Mouse (Mus musculus) urinary bladder, postnatal 4 days (tissue): ENCODE results near the gene Egr4.

Experiments
- DNase-seq, 2 experiments: peaks; one replicate each; pipeline ENCODE4 v3.0.0; 2021 to 2022; ENCODE audit warnings: low spot score in 2 of 2

The Egr4 gene

DNA sequence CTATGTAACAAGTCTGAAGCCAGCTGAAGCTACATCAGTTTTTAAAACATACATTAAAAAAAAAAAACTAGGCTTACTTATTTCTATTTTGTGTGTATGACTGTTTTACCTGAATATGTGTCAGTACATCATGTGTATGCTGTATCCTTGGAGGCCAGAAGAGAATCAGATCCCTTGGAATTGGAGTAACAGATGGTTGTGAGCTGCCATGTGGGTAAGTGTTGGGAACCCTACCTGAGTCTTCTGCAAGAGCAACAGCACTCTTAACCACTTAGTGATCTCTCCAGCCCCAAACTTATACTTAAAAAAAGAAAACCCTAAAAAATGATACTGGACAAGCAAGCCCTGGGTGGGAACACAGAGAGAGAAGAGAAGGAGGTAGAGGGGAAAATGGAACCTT lies 16.4 kb downstream of the Egr4 start:
- DNase-seq = no peak

DNA sequence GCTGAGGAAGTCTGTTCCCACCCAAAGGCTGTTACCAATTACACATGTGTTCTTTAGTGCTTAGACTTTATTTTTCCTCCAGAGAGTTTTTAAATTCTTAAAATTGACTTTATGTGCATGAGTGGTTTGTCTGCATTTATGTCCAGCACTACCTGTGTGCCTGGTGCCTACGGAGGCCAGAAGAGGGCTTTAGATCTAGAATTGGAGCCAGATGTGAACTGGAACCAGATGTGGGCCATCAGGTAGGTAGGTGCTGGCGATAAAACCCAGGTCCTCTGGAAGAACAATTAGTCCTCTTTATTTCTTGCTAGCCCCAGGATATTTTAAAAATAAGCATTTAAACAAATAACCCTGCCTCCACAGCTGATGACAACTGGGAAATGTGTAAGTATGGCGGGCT lies 21.8 kb downstream of the Egr4 start:
- no peak for DNase-seq

DNA sequence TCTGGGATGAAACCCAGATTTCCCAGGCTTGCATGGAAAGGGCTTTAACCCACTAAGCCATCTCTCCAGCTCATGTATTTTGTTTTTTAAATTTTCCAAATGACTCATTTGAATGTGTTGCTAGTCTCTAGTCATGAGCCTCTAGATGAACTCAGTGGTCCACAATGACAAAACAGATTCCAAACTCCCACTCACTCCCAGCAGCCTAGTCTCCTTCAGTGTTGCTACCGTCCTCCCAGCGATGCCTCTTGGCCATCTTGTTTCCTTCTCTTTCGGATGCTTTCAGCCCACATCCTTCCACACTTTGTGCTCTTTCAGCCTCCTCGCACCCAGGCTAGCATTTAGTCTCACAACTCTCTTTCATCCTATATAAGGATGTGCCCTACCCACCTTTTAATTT lies 23.1 kb downstream of the Egr4 start:
- no peak for DNase-seq

DNA sequence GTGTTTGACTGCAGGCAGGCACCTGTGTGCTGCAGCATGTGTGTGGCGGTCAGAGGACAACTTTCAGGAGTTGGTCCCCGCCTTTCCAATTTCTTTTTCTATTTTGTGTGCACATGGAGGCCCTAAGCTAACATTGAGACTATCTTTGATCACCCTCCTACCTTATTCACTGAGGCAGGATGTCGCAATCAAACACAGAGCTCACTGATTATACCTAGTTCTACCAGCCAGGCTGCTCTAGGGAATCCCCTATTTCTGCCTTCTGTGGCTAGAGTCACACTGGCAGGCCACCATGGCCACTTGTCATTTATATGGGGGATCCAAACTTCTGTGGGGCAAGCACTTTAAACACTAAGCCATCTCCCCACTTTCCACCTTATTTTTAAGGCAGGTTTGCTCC lies 23.7 kb downstream of the Egr4 start:
- DNase-seq = no peak

DNA sequence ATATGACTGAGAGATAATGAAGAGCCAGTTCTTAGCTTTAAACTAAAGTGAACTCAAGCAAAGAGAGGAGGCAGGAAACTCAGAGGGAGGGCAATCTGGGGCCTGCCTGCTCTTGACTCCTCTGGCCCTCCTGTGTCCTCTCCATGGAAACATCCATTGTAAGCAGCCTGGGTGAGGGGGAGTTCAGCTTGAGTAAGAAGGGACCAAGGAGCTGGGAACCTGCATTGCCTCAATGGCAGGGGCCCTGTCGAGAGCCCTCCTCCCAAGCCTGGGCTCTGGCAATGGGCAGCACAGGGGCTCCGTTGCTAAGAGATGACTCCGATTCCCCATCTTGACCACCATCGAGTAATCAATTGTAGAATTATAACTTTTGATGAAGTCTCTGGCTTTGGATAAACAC lies 24.9 kb downstream of the Egr4 start:
- no peak for DNase-seq

DNA sequence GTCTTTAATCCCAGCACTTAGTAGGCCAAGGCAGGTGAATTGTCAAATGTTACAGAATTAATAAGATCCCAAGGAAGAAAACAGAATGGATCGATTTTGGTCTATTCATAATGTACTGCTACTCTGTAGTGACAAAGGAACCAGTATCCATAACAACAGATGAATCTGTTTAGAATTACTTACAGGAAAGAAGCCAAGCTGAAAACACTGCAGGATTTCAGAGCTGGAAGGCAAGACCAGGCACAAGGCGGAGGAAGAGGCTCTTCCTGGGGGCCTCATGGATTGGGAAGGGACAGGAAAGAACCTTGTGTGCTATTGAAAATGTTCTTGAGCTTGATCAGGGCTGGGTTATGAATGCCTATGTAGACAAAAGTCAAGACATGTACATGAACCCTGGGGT lies 27.7 kb downstream of the Egr4 start:
- DNase-seq = no peak

DNA sequence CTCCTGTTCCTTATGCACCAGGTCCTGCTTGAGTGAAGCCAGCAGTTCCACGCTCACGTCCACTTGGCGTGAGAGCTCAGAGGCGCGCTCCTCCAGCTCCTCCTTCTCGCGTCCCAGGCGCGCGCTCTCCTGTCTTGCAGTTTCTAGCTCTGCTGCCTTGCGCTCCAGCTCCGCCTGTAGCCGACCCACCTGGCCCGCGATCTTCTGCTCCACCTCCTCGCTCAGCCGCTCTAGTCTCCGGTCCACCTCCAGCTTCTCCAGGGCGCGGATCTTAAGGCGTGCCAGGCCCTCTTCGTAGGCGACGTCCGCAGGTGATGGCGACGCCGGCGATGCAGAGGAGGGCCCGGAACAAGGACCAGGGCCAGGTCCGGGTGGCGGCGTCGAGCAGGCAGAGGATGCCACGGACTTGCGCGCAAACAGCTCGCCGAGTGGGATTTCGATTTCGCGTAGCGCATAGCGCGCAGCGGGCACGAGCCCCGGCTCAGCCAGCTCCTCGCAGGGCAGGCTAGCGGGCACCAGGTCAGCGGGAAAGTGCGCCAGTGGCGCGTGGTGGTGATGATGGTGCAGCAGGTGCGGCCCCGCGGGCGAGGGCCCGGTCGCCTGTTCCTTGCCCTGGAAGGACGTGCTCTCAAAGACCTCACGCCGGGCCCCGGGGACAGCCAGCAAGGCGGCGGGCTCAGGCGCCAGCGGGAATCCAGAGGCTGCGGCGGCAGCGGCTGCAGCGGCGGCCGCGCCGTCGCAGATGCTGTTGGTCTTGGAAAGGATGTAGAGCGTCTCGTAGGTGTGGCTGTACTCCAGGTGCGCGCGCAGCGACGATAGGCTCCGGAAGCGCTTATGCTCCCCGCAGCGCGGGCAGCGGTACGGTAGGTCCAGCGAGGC lies 29.3 kb downstream of the Egr4 start:
- DNase-seq = no peak

DNA sequence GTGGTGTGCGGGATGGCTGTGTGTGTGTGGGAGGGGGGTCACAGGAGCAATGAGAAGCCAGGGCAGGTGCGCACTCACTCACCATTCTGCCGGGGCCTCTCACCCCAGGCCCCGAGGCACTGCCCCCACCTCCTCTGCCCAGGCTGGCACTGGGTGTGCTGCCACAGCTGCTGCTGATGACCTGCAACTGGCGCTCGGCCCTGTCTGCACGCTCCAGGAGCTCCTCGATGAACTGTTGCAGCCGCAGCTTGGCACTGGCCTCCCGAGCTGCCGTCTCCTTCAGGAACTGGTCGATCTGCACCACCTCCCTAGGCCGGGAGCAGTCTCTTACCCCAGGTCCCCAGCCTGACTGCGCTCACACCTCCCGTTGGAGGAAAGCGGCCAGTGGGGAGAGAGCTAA lies 32.7 kb downstream of the Egr4 start:
- DNase-seq = no peak

DNA sequence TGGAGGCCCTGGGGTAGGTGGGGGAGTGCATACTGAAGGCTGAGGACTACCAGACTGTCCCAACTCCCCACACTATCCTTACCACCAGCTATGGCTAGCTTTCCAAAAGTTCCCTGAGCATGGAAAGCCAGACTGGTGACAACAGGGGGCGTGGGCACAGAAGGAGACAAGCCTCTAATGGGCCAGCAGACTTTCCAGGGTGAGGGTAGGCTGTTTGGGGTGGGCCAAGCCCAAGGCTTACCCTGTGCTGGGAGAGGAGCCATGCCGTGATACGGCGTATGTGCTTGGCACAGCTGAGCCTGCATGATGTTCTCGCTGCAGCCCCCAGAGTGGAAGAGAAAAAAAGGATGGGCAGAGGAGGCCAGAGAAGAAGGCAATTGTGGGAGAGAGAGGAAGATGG lies 33.4 kb downstream of the Egr4 start:
- DNase-seq = no peak

DNA sequence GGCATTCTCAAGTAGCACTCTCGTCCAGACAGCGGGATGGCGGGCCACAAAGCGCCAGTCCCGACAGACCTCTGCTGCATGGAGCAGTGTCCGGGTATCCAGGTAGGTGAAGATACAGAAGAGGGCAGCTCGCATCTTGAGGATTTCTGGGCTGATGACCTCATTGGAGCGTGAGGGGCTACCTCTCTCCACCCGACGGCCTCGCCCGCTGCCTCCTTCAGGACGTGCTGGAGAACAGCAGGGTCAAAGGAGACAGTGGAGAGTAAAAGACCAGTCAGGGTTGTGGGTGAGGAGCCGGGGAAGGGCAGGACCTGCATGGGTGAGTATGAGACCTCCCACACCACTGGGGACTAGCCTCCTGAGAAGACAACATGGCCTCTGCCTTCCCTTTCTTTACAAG lies 35.0 kb downstream of the Egr4 start:
- no peak for DNase-seq

DNA sequence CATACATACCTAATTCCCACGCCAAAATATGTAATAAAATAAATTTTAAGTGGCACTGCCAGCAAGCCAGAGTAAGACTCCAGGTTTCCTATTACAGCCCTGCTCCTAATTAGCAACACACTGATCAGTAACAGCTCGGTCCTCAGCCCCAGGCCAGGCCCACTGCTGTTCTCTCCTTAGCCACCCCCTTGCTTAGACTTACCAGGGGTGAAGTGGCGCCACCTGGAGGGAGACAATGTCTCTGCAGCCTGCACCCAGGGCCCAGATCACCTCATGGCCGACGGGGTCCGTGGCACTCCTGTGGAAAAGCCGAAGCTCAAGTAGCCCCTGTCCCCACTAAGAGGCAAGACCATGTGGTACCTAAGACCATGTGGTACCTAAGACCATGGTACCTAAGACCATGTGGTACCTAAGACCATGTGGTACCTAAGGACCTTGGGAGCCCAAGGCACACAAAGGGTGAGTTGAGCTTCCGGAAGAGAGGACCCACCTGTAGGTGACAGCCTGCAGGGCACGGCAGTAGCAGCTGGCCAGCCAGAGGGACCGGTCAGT lies 35.9 kb downstream of the Egr4 start:
- DNase-seq = no peak

DNA sequence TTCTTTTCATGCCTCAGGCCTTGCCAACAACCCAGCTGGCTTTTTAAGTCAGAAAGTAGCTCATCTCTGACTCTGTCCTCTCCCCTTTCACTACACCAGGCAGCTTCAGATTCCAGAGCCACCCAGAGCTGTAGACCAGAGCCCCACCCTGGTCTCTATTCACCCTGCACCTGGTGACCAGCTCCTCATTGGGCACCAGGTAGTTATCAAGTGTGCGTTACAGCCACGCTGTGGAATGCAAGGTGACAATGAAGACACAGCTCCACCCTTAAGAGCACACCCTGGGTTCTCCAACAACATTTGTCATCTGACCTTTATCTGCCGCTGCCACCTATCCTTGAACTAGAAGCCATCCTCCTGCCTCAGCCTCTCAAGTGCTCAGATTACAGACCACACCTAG lies 37.8 kb downstream of the Egr4 start:
- no peak for DNase-seq

DNA sequence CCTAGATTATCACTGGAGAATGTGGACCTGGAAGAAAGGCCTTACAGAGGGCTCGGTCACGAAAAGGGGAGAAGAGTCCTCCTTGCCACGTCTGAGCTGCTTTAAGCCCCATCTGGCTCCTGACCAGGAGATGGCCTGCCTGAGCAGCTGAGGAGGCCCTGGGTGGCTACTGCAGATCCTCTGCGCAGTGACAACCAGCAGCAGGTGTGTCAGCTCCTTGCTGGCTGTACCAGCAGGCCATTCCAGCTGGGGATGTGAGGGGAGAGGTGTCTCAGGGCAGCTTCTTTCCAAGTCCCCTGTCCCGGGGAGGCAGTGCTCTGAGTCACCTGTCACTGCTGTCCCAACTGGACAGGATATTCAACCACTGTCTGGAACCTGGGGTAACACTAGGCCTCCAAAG lies 40.8 kb downstream of the Egr4 start:
- no peak for DNase-seq

DNA sequence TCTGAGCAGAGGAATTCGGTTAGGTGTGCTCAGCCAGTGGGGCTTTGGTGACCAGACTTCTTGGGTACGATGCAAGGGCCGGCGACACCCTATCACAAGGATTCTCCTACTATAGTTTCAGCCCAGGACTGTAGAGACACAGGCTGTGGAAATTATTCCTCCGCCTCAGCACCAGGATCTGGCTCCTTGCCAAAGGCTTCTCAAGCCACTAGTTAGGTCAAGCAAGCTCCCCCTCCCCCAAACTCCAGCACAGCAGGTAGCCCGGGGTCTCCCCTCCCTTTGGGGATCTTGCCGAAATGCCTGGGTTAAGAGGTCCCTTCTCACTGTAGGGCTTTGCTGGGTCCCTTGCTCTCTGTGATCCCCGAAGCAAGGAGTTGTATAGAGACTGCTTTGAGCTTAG lies 41.4 kb downstream of the Egr4 start:
- DNase-seq = no peak

DNA sequence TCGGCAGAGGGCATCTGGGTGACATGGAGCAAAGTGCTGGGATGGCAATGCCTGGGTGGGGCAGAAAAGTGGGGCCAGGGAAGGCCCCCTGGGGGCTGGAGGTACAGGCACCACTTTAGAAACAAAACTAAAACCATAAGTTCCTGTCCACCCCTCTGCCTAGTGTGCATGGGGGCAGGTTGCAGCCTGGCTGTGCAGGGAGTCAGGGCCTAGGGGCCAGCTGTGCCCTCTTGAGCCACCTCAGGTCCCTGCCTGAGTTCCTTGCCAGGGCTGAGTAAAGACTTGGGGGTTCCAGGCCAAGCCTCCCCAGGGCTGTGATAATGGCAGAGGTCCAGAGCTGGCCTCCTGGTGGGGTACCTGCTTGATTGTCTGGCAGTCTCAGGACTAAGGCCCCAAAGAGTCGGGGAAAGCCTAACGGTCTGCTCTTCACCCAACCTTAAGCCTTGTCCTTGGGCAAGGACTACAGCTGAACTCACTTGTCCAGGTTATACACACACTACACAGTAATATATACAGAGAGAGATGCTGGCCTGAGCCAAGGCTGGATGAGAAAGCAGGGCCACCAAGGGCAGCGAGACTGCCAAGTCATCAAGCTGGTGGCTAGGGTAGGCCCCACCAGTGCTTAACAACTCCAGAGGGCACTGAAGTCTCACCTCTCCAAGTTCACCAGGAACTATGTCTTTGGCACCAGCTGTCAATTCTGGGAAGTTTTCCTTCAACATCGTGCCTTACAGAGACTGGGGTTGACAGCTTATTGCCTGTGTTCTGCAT lies 43.5 kb downstream of the Egr4 start:
- DNase-seq = no peak

DNA sequence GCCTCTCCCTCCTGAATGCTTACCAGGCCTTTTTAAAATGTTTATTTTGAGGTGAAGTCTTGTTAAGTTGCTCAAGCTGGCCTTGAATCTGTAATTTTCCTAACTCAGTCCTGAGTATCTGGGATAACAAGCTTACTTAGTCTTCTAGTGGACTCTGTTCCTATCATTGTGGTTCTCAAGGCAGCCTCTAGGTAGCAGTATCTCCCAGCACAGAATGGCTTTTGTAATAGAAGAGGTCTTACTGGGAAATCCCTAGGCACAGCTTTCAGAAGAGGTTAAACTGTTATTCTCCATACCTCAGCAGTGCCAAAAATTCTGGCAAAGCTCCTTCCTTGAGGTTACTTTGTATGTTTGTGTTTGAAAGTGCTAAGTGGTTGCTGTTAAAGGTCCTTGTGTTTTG lies 48.0 kb downstream of the Egr4 start:
- DNase-seq = no peak
